Mouse (Mus musculus) cortical plate, adult 2 months (tissue): ENCODE data around the gene Pfdn6. TPM values are rescaled to one million over a fixed set of nuclear protein-coding genes. Genes with fewer than 3 reads are reported as not detected.

Experiments
- H3K27ac ChIP-seq: fragments of 200-500 bp; 2 replicates; pipeline ENCODE4 v1.5.1; 2012; ENCODE audit warnings: low read length, control low read depth, inconsistent platforms; ENCODE audit not compliant: insufficient read depth
- H3K4me1 ChIP-seq: fragments of 200-500 bp; 2 replicates; pipeline ENCODE4 v1.6.1; 2011; ENCODE audit warnings: low read length; ENCODE audit not compliant: control insufficient read depth, insufficient read depth
- H3K4me3 ChIP-seq: fragments of 200-500 bp; 2 replicates; pipeline ENCODE4 v1.5.1; 2011; ENCODE audit warnings: mild to moderate bottlenecking, low read length, control low read depth; ENCODE audit not compliant: insufficient read depth
- CTCF ChIP-seq: fragments of 200-500 bp; IDR thresholded peaks from 2 replicates; pipeline ENCODE4 v1.5.1; 2011; ENCODE audit warnings: mild to moderate bottlenecking, control low read depth, low read length; ENCODE audit not compliant: insufficient read depth; ENCODE audit errors: extremely low read depth
- POLR2A ChIP-seq: fragments of 200-500 bp; IDR thresholded peaks from 2 replicates; pipeline ENCODE4 v1.6.1; 2011; ENCODE audit warnings: mild to moderate bottlenecking, low read length, control low read depth; ENCODE audit not compliant: insufficient read depth; ENCODE audit errors: extremely low read depth
- polyA plus RNA-seq: library from polyadenylated mRNA; depleted of rRNA; stranded (reverse); fragments of >200 nt; gene quantifications from 2 replicates; pipeline ENCODE4 v1.2.3, GENCODE M21; 2012

Gene Pfdn6
- polyA plus RNA-seq, 1 experiment, result 113 TPM

GRCm38 (mm10) chr17:33938783-33939182 lies 1.4 kb downstream of the Pfdn6 start:
- no peak overlapping the region; the same call in 1 of the 2 replicates for H3K4me3 ChIP-seq
- TF ChIP-seq POLR2A (no peak), CTCF (no peak)
- no peaks in the 10 kb centered on the region for H3K4me1 ChIP-seq
- H3K27ac ChIP-seq, result no peak overlapping the region

- TF ChIP-seq CTCF, result no peak
- no peak for TF ChIP-seq POLR2A
- Histone ChIP-seq H3K4me3 (no peak overlapping the region), H3K4me1 (no peaks in the 10 kb centered on the region), H3K27ac (no peak overlapping the region)
Observed at GRCm38 (mm10) chr17:33936993-33937392, 3.1 kb downstream of the Pfdn6 start.

GRCm38 (mm10) chr17:33935422-33936055 lies 4.6 kb downstream of the Pfdn6 start:
- TF ChIP-seq POLR2A, result no peak
- no peak for TF ChIP-seq CTCF

GRCm38 (mm10) chr17:33932970-33933369 lies 7.2 kb downstream of the Pfdn6 start:
- Histone ChIP-seq H3K4me1 (no peaks in the 10 kb centered on the region), H3K4me3 (no peak overlapping the region), H3K27ac (no peak overlapping the region)
- TF ChIP-seq POLR2A (no peak), CTCF (no peak)

More at GRCm38 (mm10) chr17:33935422-33936055, 4.6 kb downstream of the Pfdn6 start:
- H3K27ac ChIP-seq, result no peak overlapping the region
- H3K4me1 ChIP-seq, result no peaks in the 10 kb centered on the region
- H3K4me3 ChIP-seq, result no peak overlapping the region

- H3K4me1 ChIP-seq, result no peaks in the 10 kb centered on the region
- no peak overlapping the region for H3K4me3 ChIP-seq
- H3K27ac ChIP-seq, result no peak overlapping the region
- TF ChIP-seq POLR2A (no peak), CTCF (no peak)
Observed at GRCm38 (mm10) chr17:33932448-33932847, 7.7 kb downstream of the Pfdn6 start.

- TF ChIP-seq POLR2A (no peak), CTCF (no peak)
- H3K27ac ChIP-seq, result no peak overlapping the region
- H3K4me3 ChIP-seq, result no peak overlapping the region
- no peaks in the 10 kb centered on the region for H3K4me1 ChIP-seq
Observed at GRCm38 (mm10) chr17:33931947-33932346, 8.2 kb downstream of the Pfdn6 start.

GRCm38 (mm10) chr17:33931159-33931866 lies 8.8 kb downstream of the Pfdn6 start:
- Histone ChIP-seq H3K4me3 (peak overlapping the region; percentile 62), H3K27ac (no peak overlapping the region), H3K4me1 (no peaks in the 10 kb centered on the region)
- TF ChIP-seq CTCF, result no peak
- TF ChIP-seq POLR2A, result no peak

- Histone ChIP-seq H3K4me3 (peak overlapping the region; percentile 62), H3K4me1 (no peaks in the 10 kb centered on the region), H3K27ac (peak overlapping the region; percentile 61; the same call in 1 of the 2 replicates)
- TF ChIP-seq CTCF, result no peak
- TF ChIP-seq POLR2A, result peak; percentile 37; the same call in 1 of the 2 replicates
Observed at GRCm38 (mm10) chr17:33930280-33931158, 9.6 kb downstream of the Pfdn6 start.
